11 mouse cellular contexts compared by ENCODE assay signal in genomic region chr1:62309376-62309775, GRCm38 (mm10).
"Had no signal": no experiment of that assay in that cellular context is flagged by ENCODE, and none has a peak within 500 bp of the region (broad histone marks: within the 10 kb centered on the region; RNA-seq: fewer than 3 reads in every experiment).

No protein-coding gene starts in this region.

- H3K4me3 ChIP-seq: limb, embryonic 13.5 days; myocyte; neural tube, embryonic 15.5 days had no signal

- H3K9me3 ChIP-seq: limb, embryonic 13.5 days; neural tube, embryonic 15.5 days had no signal

- H3K4me2 ChIP-seq: limb, embryonic 13.5 days; neural tube, embryonic 15.5 days had no signal

- DNase-seq: left cerebral cortex, postnatal 4 days; lung, adult 18-20 months; lung, postnatal 36 days; midbrain, embryonic 14.5 days; thymus, postnatal 4 days had no signal

- H3K27ac ChIP-seq: limb, embryonic 13.5 days; liver, embryonic 14.5 days; neural tube, embryonic 15.5 days; stomach, postnatal 0 days had no signal

- H3K27me3 ChIP-seq: limb, embryonic 13.5 days; neural tube, embryonic 15.5 days had no signal

- H3K36me3 ChIP-seq: limb, embryonic 13.5 days; neural tube, embryonic 15.5 days had no signal

- ATAC-seq: lung, postnatal 0 days had no signal

- H3K9ac ChIP-seq: limb, embryonic 13.5 days; liver, embryonic 14.5 days; neural tube, embryonic 15.5 days had no signal

- H3K4me1 ChIP-seq: limb, embryonic 13.5 days had no signal
